Mouse (Mus musculus) liver, adult 2 months (tissue): ENCODE results near the gene Bicral.

Experiments
- CTCF ChIP-seq: fragments of 200-500 bp; IDR thresholded peaks from 2 replicates; pipeline ENCODE4 v1.5.1; 2011; ENCODE audit warnings: low read depth, low read length, control low read depth
- POLR2A ChIP-seq: fragments of 200-500 bp; IDR thresholded peaks from 2 replicates; pipeline ENCODE4 v1.6.1; 2011; ENCODE audit warnings: low read length, control low read depth; ENCODE audit not compliant: insufficient read depth; ENCODE audit errors: extremely low read depth

DNA sequence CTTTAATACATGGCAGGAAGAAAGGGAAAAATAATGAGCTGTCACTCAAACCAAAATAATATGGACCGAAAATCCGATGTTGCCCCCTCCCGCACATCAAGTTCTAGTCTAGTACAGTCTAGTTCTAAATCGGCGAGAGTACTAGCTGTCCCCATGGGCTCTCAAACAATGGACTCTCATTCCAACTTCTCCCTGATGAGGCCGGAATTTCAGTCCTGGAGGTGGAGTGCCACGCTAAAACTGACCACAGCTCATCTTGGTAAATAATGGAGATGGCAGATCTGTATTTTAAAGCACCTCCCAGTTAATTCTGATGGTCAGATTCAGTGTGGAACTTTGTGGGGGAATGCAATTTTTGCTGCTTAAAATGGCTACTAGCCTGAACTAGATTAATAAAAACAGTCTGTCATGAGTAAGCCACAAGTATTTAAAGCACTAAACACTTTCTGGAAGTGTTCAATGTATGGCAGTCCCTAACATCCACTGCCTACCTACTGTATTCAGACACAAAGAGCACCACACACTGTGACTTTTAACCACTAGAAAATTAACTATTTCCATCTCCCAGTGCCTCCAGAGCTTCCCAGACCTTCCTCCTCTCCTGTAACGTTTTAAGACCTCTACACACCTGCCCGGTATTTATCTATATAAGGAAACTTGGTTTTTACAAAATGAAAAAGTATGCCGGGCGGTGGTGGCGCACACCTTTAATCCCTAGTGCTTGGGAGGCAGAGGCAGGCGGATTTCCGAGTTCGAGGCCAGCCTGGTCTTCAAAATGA lies 2.8 kb downstream of the Bicral start:
- TF ChIP-seq CTCF (no peak), POLR2A (no peak)
